Mouse (Mus musculus): Measurements from ENCODE around the gene Lax1. TPM values are rescaled to one million over a fixed set of nuclear protein-coding genes. Genes with fewer than 3 reads are reported as not detected.
"Not testable (repeated sequence)": the region's sequence is repeated elsewhere in the genome, so short reads cannot be mapped to it uniquely, and the experiment has no call there.

Gene Lax1
- total and polyA plus RNA-seq, 3 experiments, result 0.04 TPM; not detected in 2

- H3K9me3 ChIP-seq (replicated peaks; ENCODE audit: insufficient read depth, low read length), result no peaks in the 10 kb centered on the region
- H3K36me3 ChIP-seq (ENCODE audit: control insufficient read depth in 1 of 2, insufficient read depth in 2 of 2, low read length in 2 of 2), result no peaks in the 10 kb centered on the region
- H3K4me1 ChIP-seq (ENCODE audit: control insufficient read depth in 1 of 2, insufficient read depth in 2 of 2, low read length in 2 of 2), result no peaks in the 10 kb centered on the region
- H3K27ac ChIP-seq (ENCODE audit: control insufficient read depth, low read depth, low read length), result no peak overlapping the region
- H3K79me2 ChIP-seq (ENCODE audit: control insufficient read depth, insufficient read depth, low read length, poor library complexity), result no peaks in the 10 kb centered on the region
- DNase-seq (ENCODE audit: low read depth, low spot score), result no peak
- no peak overlapping the region for H3K9ac ChIP-seq (ENCODE audit: control insufficient read depth, low read depth, low read length, poor library complexity, severe bottlenecking)
- no peaks in the 10 kb centered on the region for H3K27me3 ChIP-seq (ENCODE audit: control insufficient read depth in 1 of 2, insufficient read depth in 2 of 2, low read length in 2 of 2)
- H3K4me3 ChIP-seq (ENCODE audit: control insufficient read depth in 1 of 2, insufficient read depth in 1 of 2, low read depth in 2 of 2, low read length in 2 of 2), result no peak overlapping the region
- no peak for TF ChIP-seq MAZ (IDR thresholded peaks at IDR 0.05; ENCODE audit: low read depth, low read length)
- no peak for TF ChIP-seq SIN3A (IDR thresholded peaks at IDR 0.05; ENCODE audit: low read length)
- no peak for TF ChIP-seq NELFE (IDR thresholded peaks at IDR 0.05; ENCODE audit: low read depth, low read length)
- no peak for TF ChIP-seq MXI1 (IDR thresholded peaks at IDR 0.05; ENCODE audit: low read depth, low read length)
- no peak for TF ChIP-seq TAL1 (IDR thresholded peaks at IDR 0.05; ENCODE audit: low read length)
- TF ChIP-seq SMC3 (IDR thresholded peaks at IDR 0.05; ENCODE audit: low read depth, low read length), result no peak
- TF ChIP-seq MAFK (IDR thresholded peaks at IDR 0.05; ENCODE audit: borderline replicate concordance, low read depth, low read length), result no peak
- no peak for TF ChIP-seq JUND (IDR thresholded peaks at IDR 0.05; ENCODE audit: low read depth, low read length)
- TF ChIP-seq TBP (IDR thresholded peaks at IDR 0.05; ENCODE audit: low read depth, low read length), result no peak
These were observed 19.7 kb downstream of the Lax1 start for GRCm38 (mm10) chr1:133670190-133670589.

- no peak for DNase-seq (ENCODE audit: low read depth, low spot score)
- Histone ChIP-seq H3K9me3 (replicated peaks; ENCODE audit: insufficient read depth, low read length) (no peaks in the 10 kb centered on the region), H3K27ac (ENCODE audit: control insufficient read depth, low read depth, low read length) (no peak overlapping the region), H3K27me3 (ENCODE audit: control insufficient read depth in 1 of 2, insufficient read depth in 2 of 2, low read length in 2 of 2) (no peaks in the 10 kb centered on the region), H3K36me3 (ENCODE audit: control insufficient read depth in 1 of 2, insufficient read depth in 2 of 2, low read length in 2 of 2) (no peaks in the 10 kb centered on the region), H3K4me1 (ENCODE audit: control insufficient read depth in 1 of 2, insufficient read depth in 2 of 2, low read length in 2 of 2) (no peaks in the 10 kb centered on the region), H3K4me3 (ENCODE audit: control insufficient read depth in 1 of 2, insufficient read depth in 1 of 2, low read depth in 2 of 2, low read length in 2 of 2) (no peak overlapping the region), H3K79me2 (ENCODE audit: control insufficient read depth, insufficient read depth, low read length, poor library complexity) (no peaks in the 10 kb centered on the region), H3K9ac (ENCODE audit: control insufficient read depth, low read depth, low read length, poor library complexity, severe bottlenecking) (no peak overlapping the region)
- TF ChIP-seq TCF12 (IDR thresholded peaks at IDR 0.05; ENCODE audit: low read depth, low read length), result no peak
- no peak for TF ChIP-seq ZC3H11A (IDR thresholded peaks at IDR 0.05; ENCODE audit: low read depth, low read length)
- no peak for TF ChIP-seq MEF2A (IDR thresholded peaks at IDR 0.05; ENCODE audit: extremely low read depth, insufficient replicate concordance, low read depth, low read length, poor library complexity, severe bottlenecking)
- no peak for TF ChIP-seq POLR2A (IDR thresholded peaks at IDR 0.05; ENCODE audit: control insufficient read depth in 1 of 2, insufficient read depth in 1 of 2, low read depth in 1 of 2, low read length in 2 of 2, poor library complexity in 1 of 2)
- TF ChIP-seq RAD21 (IDR thresholded peaks at IDR 0.05; ENCODE audit: low read depth, low read length), result no peak
These were observed 21.3 kb downstream of the Lax1 start for GRCm38 (mm10) chr1:133668618-133669017.

GRCm38 (mm10) chr1:133667721-133668120 is 22.2 kb downstream of the Lax1 start:
- TF ChIP-seq E2F4 (IDR thresholded peaks at IDR 0.05; ENCODE audit: borderline replicate concordance, low read depth, low read length) (no peak), TBP (IDR thresholded peaks at IDR 0.05; ENCODE audit: low read depth, low read length) (no peak), MYC (IDR thresholded peaks at IDR 0.05; ENCODE audit: low read depth, low read length) (no peak), JUND (IDR thresholded peaks at IDR 0.05; ENCODE audit: low read depth, low read length) (no peak), MXI1 (IDR thresholded peaks at IDR 0.05; ENCODE audit: low read depth, low read length) (no peak), USF1 (IDR thresholded peaks at IDR 0.05; ENCODE audit: low read depth, low read length) (no peak), MYB (IDR thresholded peaks at IDR 0.05; ENCODE audit: low read depth, low read length) (no peak), TAL1 (IDR thresholded peaks at IDR 0.05; ENCODE audit: low read length) (no peak), ETS1 (IDR thresholded peaks at IDR 0.05; ENCODE audit: low read depth, low read length) (no peak), CHD1 (IDR thresholded peaks at IDR 0.05; ENCODE audit: low read depth, low read length) (no peak)

GRCm38 (mm10) chr1:133665713-133666112 is 24.2 kb downstream of the Lax1 start:
- not testable (repeated sequence) for H3K79me2 ChIP-seq (ENCODE audit: control insufficient read depth, insufficient read depth, low read length, poor library complexity); H3K27ac ChIP-seq (ENCODE audit: control insufficient read depth, low read depth, low read length); DNase-seq (ENCODE audit: low read depth, low spot score); H3K4me1 ChIP-seq (ENCODE audit: control insufficient read depth in 1 of 2, insufficient read depth in 2 of 2, low read length in 2 of 2); H3K9ac ChIP-seq (ENCODE audit: control insufficient read depth, low read depth, low read length, poor library complexity, severe bottlenecking); H3K36me3 ChIP-seq (ENCODE audit: control insufficient read depth in 1 of 2, insufficient read depth in 2 of 2, low read length in 2 of 2); H3K4me3 ChIP-seq (ENCODE audit: control insufficient read depth in 1 of 2, insufficient read depth in 1 of 2, low read depth in 2 of 2, low read length in 2 of 2); H3K27me3 ChIP-seq (ENCODE audit: control insufficient read depth in 1 of 2, insufficient read depth in 2 of 2, low read length in 2 of 2); H3K9me3 ChIP-seq (replicated peaks; ENCODE audit: insufficient read depth, low read length)

More at GRCm38 (mm10) chr1:133667721-133668120, 22.2 kb downstream of the Lax1 start:
- H3K9ac ChIP-seq (ENCODE audit: control insufficient read depth, low read depth, low read length, poor library complexity, severe bottlenecking), result no peak overlapping the region
- no peak overlapping the region for H3K27ac ChIP-seq (ENCODE audit: control insufficient read depth, low read depth, low read length)
- no peak for DNase-seq (ENCODE audit: low read depth, low spot score)
- H3K4me3 ChIP-seq (ENCODE audit: control insufficient read depth in 1 of 2, insufficient read depth in 1 of 2, low read depth in 2 of 2, low read length in 2 of 2), result no peak overlapping the region
- H3K9me3 ChIP-seq (replicated peaks; ENCODE audit: insufficient read depth, low read length), result no peaks in the 10 kb centered on the region
- H3K79me2 ChIP-seq (ENCODE audit: control insufficient read depth, insufficient read depth, low read length, poor library complexity), result no peaks in the 10 kb centered on the region
- no peaks in the 10 kb centered on the region for H3K27me3 ChIP-seq (ENCODE audit: control insufficient read depth in 1 of 2, insufficient read depth in 2 of 2, low read length in 2 of 2)
- H3K4me1 ChIP-seq (ENCODE audit: control insufficient read depth in 1 of 2, insufficient read depth in 2 of 2, low read length in 2 of 2), result no peaks in the 10 kb centered on the region
- H3K36me3 ChIP-seq (ENCODE audit: control insufficient read depth in 1 of 2, insufficient read depth in 2 of 2, low read length in 2 of 2), result no peaks in the 10 kb centered on the region
